In genomic region chr5:32611341-32611961, GRCm38 (mm10) we compare ENCODE assay signal across 8 mouse cellular contexts. TPM values are rescaled to one million over a fixed set of nuclear protein-coding genes. Genes with fewer than 3 reads are reported as not detected.
DNase-seq lines count a peak whose midpoint lies in the region; ATAC-seq and TF ChIP-seq lines count a peak whose summit lies in the region.

No protein-coding gene starts in this region.

- under 1% methylated on average over 51 of the region's 54 CpGs for WGBS in forebrain, embryonic 14.5 days
- 1% methylated on average over 40 of the region's 54 CpGs for WGBS in intestine, embryonic 14.5 days
- under 1% methylated on average over 53 of the region's 54 CpGs for WGBS in lung, embryonic 15.5 days
- whole genome bisulfite sequencing in olfactory bulb, adult 2 months = under 1% methylated on average over 51 of the region's 54 CpGs

- no peaks in the 10 kb centered on the region for H3K27me3 ChIP-seq in forebrain, embryonic 14.5 days (replicated peaks; ENCODE audit: control insufficient read depth, insufficient read depth, low read length)
- H3K27me3 ChIP-seq in intestine, embryonic 14.5 days (replicated peaks; ENCODE audit: control insufficient read depth, insufficient read depth, low read length) = no peaks in the 10 kb centered on the region
- H3K27me3 ChIP-seq in lung, embryonic 15.5 days = no peaks in the 10 kb centered on the region

- peak; percentile 38 to 43 for DNase-seq in layer of hippocampus, postnatal 10 days (ENCODE audit: low spot score in 2 of 2)
- DNase-seq in layer of hippocampus, adult 11-12 months (ENCODE audit: low spot score) = no peak
- DNase-seq in forebrain, embryonic 14.5 days (ENCODE audit: low spot score) = peak; percentile 42
- peak; percentile 89 for DNase-seq in intestine, embryonic 14.5 days (ENCODE audit: low spot score)
- no peak for DNase-seq in cerebellum, adult 11-12 months

- H3K9me3 ChIP-seq in forebrain, embryonic 14.5 days (replicated peaks; ENCODE audit: control insufficient read depth, low read length) = no peaks in the 10 kb centered on the region
- no peaks in the 10 kb centered on the region for H3K9me3 ChIP-seq in intestine, embryonic 14.5 days (ENCODE audit: control insufficient read depth, low read length)
- no peaks in the 10 kb centered on the region for H3K9me3 ChIP-seq in lung, embryonic 15.5 days

- ATAC-seq in forebrain, embryonic 14.5 days = peak; percentile 69
- ATAC-seq in intestine, embryonic 14.5 days (replicated peaks; ENCODE audit: low FRiP score, low TSS enrichment, low read depth) = peak; percentile 85
- ATAC-seq in lung, embryonic 15.5 days (ENCODE audit: borderline replicate concordance, extremely low read depth, low FRiP score, low TSS enrichment) = peak; percentile 67

- H3K27ac ChIP-seq in bone marrow macrophage, adult 2 months (ENCODE audit: insufficient read depth, low read depth, low read length) = no peak overlapping the region
- peak overlapping the region; percentile 90 for H3K27ac ChIP-seq in forebrain, embryonic 14.5 days (ENCODE audit: low read depth, low read length)
- peak overlapping the region; percentile 84 for H3K27ac ChIP-seq in intestine, embryonic 14.5 days (ENCODE audit: low read depth)
- H3K27ac ChIP-seq in lung, embryonic 15.5 days = peak overlapping the region; percentile 93
- peak overlapping the region; percentile 76 for H3K27ac ChIP-seq in olfactory bulb, adult 2 months (ENCODE audit: insufficient read depth, low read depth, low read length)

- no peak for TF ChIP-seq CTCF in bone marrow macrophage, adult 2 months (IDR thresholded peaks at IDR 0.05; ENCODE audit: low read depth, low read length)
- no peak for TF ChIP-seq CTCF in olfactory bulb, adult 2 months (IDR thresholded peaks at IDR 0.05; ENCODE audit: insufficient read depth, low read depth, low read length)

- H3K4me2 ChIP-seq in forebrain, embryonic 14.5 days (ENCODE audit: low read length) = peak overlapping the region; percentile 65
- peak overlapping the region; percentile 57 for H3K4me2 ChIP-seq in intestine, embryonic 14.5 days (ENCODE audit: low read length)
- peak overlapping the region; percentile 62 for H3K4me2 ChIP-seq in lung, embryonic 15.5 days

- H3K9ac ChIP-seq in forebrain, embryonic 14.5 days (ENCODE audit: low read length) = peak overlapping the region; percentile 93
- peak overlapping the region; percentile 81 for H3K9ac ChIP-seq in intestine, embryonic 14.5 days (ENCODE audit: low read length)
- peak overlapping the region; percentile 80 for H3K9ac ChIP-seq in lung, embryonic 15.5 days

- no peak for TF ChIP-seq POLR2A in bone marrow macrophage, adult 2 months (IDR thresholded peaks at IDR 0.05; ENCODE audit: borderline replicate concordance, low read depth, low read length)
- TF ChIP-seq POLR2A in olfactory bulb, adult 2 months (IDR thresholded peaks at IDR 0.05; ENCODE audit: insufficient read depth, low read depth, low read length) = no peak

- 0 out of 2 replicates have a peak, but pooled peaks cover 2% of the 10 kb centered on the region for H3K4me1 ChIP-seq in bone marrow macrophage, adult 2 months (ENCODE audit: control insufficient read depth, insufficient read depth, low read length)
- peaks cover 8% of the 10 kb centered on the region for H3K4me1 ChIP-seq in forebrain, embryonic 14.5 days (ENCODE audit: control insufficient read depth, insufficient read depth, low read length)
- H3K4me1 ChIP-seq in intestine, embryonic 14.5 days (replicated peaks; ENCODE audit: control insufficient read depth, insufficient read depth, low read length) = peaks cover 6% of the 10 kb centered on the region; the same call in 1 of the 2 replicates
- H3K4me1 ChIP-seq in lung, embryonic 15.5 days = peaks cover 9% of the 10 kb centered on the region; the same call in 1 of the 2 replicates
- H3K4me1 ChIP-seq in olfactory bulb, adult 2 months (ENCODE audit: control insufficient read depth, insufficient read depth, low read length) = no peaks in the 10 kb centered on the region

- H3K4me3 ChIP-seq in bone marrow macrophage, adult 2 months (ENCODE audit: insufficient read depth, low read length) = peak overlapping the region; percentile 60
- H3K4me3 ChIP-seq in forebrain, embryonic 14.5 days (ENCODE audit: low read depth, low read length) = peak overlapping the region; percentile 89
- peak overlapping the region; percentile 68 for H3K4me3 ChIP-seq in intestine, embryonic 14.5 days (ENCODE audit: low read depth, low read length)
- H3K4me3 ChIP-seq in lung, embryonic 15.5 days = peak overlapping the region; percentile 86
- peak overlapping the region; percentile 82 for H3K4me3 ChIP-seq in olfactory bulb, adult 2 months (ENCODE audit: insufficient read depth, low read depth, low read length)

- H3K36me3 ChIP-seq in forebrain, embryonic 14.5 days (ENCODE audit: control insufficient read depth, insufficient read depth, low read length) = no peaks in the 10 kb centered on the region
- H3K36me3 ChIP-seq in intestine, embryonic 14.5 days (ENCODE audit: control insufficient read depth, insufficient read depth, low read length) = no peaks in the 10 kb centered on the region
- H3K36me3 ChIP-seq in lung, embryonic 15.5 days = no peaks in the 10 kb centered on the region

RNA-seq across cellular contexts. Expression of gene Yes1, which starts 0.5 kb away (rescaled TPM):
- total RNA-seq in layer of hippocampus, postnatal 10 days (2021) = 10 to 100 TPM; 16.4 to 18.7 TPM
- polyA plus RNA-seq in bone marrow macrophage, adult 2 months (2012; ENCODE audit: insufficient read depth, insufficient read length, missing spikeins) = not detected in 2 replicates
- polyA plus RNA-seq in forebrain, embryonic 14.5 days (2014; fragmentation: Nextera tagmentation; extraction: Ambion mirVana) = 19.1 and 23.0 TPM in 2 replicates
- 37.2 and 42.3 TPM in 2 replicates for polyA plus RNA-seq in intestine, embryonic 14.5 days (2014; fragmentation: Nextera tagmentation; extraction: Ambion mirVana)
- 38.5 and 38.7 TPM in 2 replicates for polyA plus RNA-seq in lung, embryonic 15.5 days (2015; fragmentation: Nextera tagmentation; extraction: Ambion mirVana)
- polyA plus RNA-seq in olfactory bulb, adult 2 months (2012; ENCODE audit: insufficient read depth, insufficient read length, low replicate concordance, missing spikeins) = not detected in 2 replicates

Comparison
In these comparisons a context has a peak if more than half of its experiments do, and no peak if none do; other contexts are left out.
1. DNase-seq: peak in layer of hippocampus, postnatal 10 days (2 of 2), forebrain, embryonic 14.5 days (single experiment) and intestine, embryonic 14.5 days (single experiment); none in layer of hippocampus, adult 11-12 months (single experiment) and cerebellum, adult 11-12 months (single experiment).
2. Peak in every context shown above with its lines, with median percentiles within 50 percentile points of each other: H3K4me3 ChIP-seq, ATAC-seq, H3K4me2 ChIP-seq and H3K9ac ChIP-seq.